Mouse (Mus musculus) midbrain, embryonic 11.5 days (tissue): ENCODE results near the gene Akap6. TPM values are rescaled to one million over a fixed set of nuclear protein-coding genes. Genes with fewer than 3 reads are reported as not detected.
A peak's percentile ranks its signal among the peaks of the same experiment; 100 is the strongest.

ENCODE experiments used
- ATAC-seq: fragments of 200-750 bp; cut with Nextera tagmentation; 2 replicates; pipeline ENCODE4 v1.8.0; 2017; ENCODE audit warnings: moderate TSS enrichment, moderate library complexity; ENCODE audit not compliant: low FRiP score
- DNase-seq: peaks from one replicate; pipeline ENCODE4 v3.0.0; 2015; ENCODE audit warnings: low spot score; ENCODE audit errors: missing footprints
- H3K27ac ChIP-seq: fragments of 300-500 bp; sonication (generic); 2 replicates; pipeline ENCODE4 v1.5.1; 2014; ENCODE audit warnings: low read depth, low read length
- H3K27me3 ChIP-seq: fragments of 300-500 bp; sonication (generic); 2 replicates; pipeline ENCODE4 v1.6.1; 2014; ENCODE audit warnings: mild to moderate bottlenecking, low read length, moderate library complexity, mixed read lengths; ENCODE audit not compliant: control insufficient read depth, insufficient read depth
- H3K36me3 ChIP-seq: fragments of 300-500 bp; sonication (generic); 2 replicates; pipeline ENCODE4 v1.6.1; 2014; ENCODE audit warnings: mild to moderate bottlenecking, low read length, moderate library complexity, mixed read lengths; ENCODE audit not compliant: control insufficient read depth, insufficient read depth
- H3K4me1 ChIP-seq: fragments of 300-500 bp; sonication (generic); 2 replicates; pipeline ENCODE4 v1.6.1; 2014; ENCODE audit warnings: low read length; ENCODE audit not compliant: control insufficient read depth, insufficient read depth
- H3K4me2 ChIP-seq: fragments of 300-500 bp; sonication (generic); 2 replicates; pipeline ENCODE4 v1.6.1; 2014; ENCODE audit warnings: mild to moderate bottlenecking, moderate library complexity
- H3K4me3 ChIP-seq: fragments of 300-500 bp; sonication (generic); 2 replicates; pipeline ENCODE4 v1.5.1; 2014; ENCODE audit warnings: low read depth, low read length
- H3K9ac ChIP-seq: fragments of 300-500 bp; sonication (generic); 2 replicates; pipeline ENCODE4 v1.6.1; 2014; ENCODE audit warnings: low read length
- H3K9me3 ChIP-seq: fragments of 300-500 bp; sonication (generic); 2 replicates; pipeline ENCODE4 v1.6.1; 2016; ENCODE audit warnings: low read length; ENCODE audit not compliant: control insufficient read depth
- WGBS: fragments of 180-500 bp; shearing (Covaris S2); extraction: QIAGEN DNeasy Blood & Tissue Kit; methylation state at CpG from one replicate; pipeline ENCODE4 v1.1.7; 2014; 5-methylcytosine and 5-hydroxymethylcytosine counted together
- polyA plus RNA-seq: library from polyadenylated mRNA; unstranded; fragments of >200 nt; fragmentation: Nextera tagmentation; extraction: Ambion mirVana; gene quantifications from 2 replicates; pipeline ENCODE4 v1.2.1, GENCODE M21; 2014

The Akap6 gene
- polyA plus RNA-seq, 1 experiment from 2014 or later: 16.5 TPM

DNA sequence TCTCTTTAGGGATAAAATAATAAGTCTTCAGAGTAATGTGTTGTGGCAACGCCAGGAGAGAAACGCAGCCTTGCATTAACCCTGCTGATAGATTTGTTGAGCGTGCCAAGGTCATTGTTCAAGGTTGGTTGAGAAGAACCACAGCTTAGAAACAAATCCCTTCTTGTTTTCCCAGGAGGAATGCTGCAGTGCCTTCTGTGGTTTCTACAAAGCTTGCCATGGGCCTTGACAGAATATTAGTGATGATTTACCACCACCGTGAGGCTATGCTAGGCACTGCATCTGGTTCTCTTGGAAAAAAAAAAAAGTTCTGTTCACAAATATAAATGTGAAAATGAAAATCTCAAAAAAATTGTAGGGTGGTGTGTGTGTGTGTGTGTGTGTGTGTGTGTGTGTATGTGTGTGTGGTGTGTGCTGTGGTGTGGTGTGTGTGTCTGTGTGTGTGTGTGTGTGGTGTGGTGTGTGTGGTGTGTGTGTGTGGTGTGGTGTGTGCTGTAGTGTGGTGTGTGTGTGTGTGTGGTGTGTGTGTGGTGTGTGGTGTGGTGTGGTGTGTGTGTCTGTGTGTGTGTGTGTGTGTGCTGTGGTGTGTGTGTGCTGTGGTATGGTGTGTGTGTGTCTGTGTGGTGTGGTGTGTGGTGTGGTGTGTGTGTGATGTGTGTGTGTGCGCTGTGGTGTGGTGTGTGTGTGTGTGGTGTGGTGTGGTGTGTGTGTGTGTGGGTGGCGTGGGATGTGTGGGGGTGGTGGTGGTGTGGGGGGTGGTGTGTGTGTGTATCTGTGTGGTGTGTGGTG is 196.7 kb downstream of the Akap6 start:
- 16% methylated on average over 4 of the region's 6 CpGs for WGBS
- Histone ChIP-seq H3K4me3 (no peak overlapping the region), H3K36me3 (no peaks in the 10 kb centered on the region), H3K4me2 (no peak overlapping the region), H3K4me1 (no peaks in the 10 kb centered on the region), H3K9me3 (no peaks in the 10 kb centered on the region), H3K27ac (no peak overlapping the region), H3K9ac (no peak overlapping the region), H3K27me3 (no peaks in the 10 kb centered on the region)
- DNase-seq (peak; percentile 94), ATAC-seq (peak; percentile 63; the same call in 1 of the 2 replicates)

DNA sequence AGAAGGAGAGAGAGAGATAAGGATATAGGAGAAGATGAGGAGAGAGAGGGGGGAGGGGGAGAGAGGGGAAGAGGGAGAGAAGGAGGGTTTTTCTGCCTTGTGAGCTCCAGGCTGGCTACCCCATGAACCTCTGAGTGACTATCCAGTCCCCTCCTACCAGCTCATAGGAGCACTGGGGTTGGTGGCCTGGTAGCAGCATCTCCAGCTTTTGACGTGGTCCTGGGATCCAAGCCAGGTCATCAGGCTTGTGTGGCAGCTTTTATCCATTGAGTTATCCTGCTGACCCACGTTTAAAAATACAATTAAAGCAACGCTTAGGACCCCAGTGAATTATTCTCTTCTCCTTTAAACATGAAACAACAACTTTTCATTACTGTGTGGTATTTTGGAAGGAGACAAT is 197.6 kb downstream of the Akap6 start:
- no peaks in the 10 kb centered on the region for H3K36me3 ChIP-seq
- no peak overlapping the region for H3K4me2 ChIP-seq
- DNase-seq: no peak
- H3K4me3 ChIP-seq: no peak overlapping the region
- H3K27me3 ChIP-seq: no peaks in the 10 kb centered on the region
- no peaks in the 10 kb centered on the region for H3K9me3 ChIP-seq
- H3K27ac ChIP-seq: no peak overlapping the region
- no peak overlapping the region for H3K9ac ChIP-seq
- ATAC-seq: no peak
- WGBS: 62% methylated on average over 3 of the region's 3 CpGs
- H3K4me1 ChIP-seq: no peaks in the 10 kb centered on the region

- no peaks in the 10 kb centered on the region for H3K27me3 ChIP-seq
- DNase-seq: no peak
- no peak overlapping the region for H3K4me2 ChIP-seq
- no peak overlapping the region for H3K9ac ChIP-seq
- ATAC-seq: no peak
- no peaks in the 10 kb centered on the region for H3K4me1 ChIP-seq
- no peak overlapping the region for H3K27ac ChIP-seq
- no peaks in the 10 kb centered on the region for H3K36me3 ChIP-seq
- H3K9me3 ChIP-seq: no peaks in the 10 kb centered on the region
- no peak overlapping the region for H3K4me3 ChIP-seq
- 91% methylated on average over 10 of the region's 10 CpGs for WGBS
Measured at GRCm38 (mm10) chr12:52898130-52898529, 198.9 kb downstream of the Akap6 start.

DNA sequence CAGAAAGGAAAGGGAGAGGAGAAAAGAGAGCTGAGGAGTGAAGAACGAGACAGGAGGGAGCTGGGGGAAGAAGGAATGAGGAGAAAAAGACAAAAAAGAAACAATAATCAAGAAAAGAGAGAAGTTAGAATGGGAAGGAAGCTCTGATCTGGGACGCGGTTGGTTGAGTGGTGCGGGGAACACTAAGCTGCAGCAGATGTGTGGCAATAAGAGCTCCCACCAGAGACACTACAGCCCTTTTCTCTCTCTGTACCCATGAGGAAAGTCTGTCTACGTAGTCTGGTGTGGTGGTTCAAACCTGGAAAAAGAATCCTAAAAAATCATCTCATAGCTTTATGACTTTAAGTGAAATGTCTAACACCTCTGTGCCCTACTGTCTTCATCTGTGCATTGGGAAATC is 204.9 kb downstream of the Akap6 start:
- Histone ChIP-seq H3K4me3 (no peak overlapping the region), H3K9me3 (no peaks in the 10 kb centered on the region), H3K4me2 (no peak overlapping the region), H3K9ac (no peak overlapping the region), H3K27me3 (no peaks in the 10 kb centered on the region), H3K27ac (no peak overlapping the region), H3K4me1 (no peaks in the 10 kb centered on the region), H3K36me3 (no peaks in the 10 kb centered on the region)
- ATAC-seq (no peak), DNase-seq (no peak)
- WGBS: 81% methylated on average over 5 of the region's 5 CpGs

DNA sequence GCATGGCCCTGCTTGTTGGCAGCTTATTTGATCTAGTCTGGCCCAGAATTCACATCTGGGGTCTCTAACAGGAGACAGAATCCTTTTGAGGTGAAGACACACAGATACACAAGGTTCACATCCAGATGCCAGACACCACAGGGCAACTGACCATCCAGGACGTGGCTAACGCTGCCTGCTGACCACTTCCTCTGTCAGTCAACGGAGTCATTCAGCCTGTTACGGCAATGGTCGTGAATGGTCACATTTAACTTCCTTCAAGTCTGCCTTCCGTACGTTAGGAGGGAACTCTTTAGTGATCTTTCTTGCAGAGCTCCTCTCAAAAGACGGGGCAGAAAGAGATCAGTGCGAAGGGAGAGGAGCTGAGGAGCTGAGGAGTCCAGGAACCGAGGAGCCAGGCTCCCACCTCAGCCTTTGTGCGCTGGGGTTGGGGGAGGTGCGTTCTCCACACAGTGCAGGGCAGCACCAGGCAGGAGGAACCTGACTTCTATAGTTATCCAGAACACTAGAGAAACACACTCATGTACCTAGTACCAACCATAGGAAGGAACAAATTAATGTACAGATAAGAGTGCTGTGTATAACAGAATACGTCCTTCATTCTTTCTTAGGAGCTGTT is 209.4 kb downstream of the Akap6 start:
- ATAC-seq: no peak
- 68% methylated on average over 13 of the region's 13 CpGs for WGBS

GRCm38 (mm10) chr12:52910345-52910744 is 211.2 kb downstream of the Akap6 start:
- no peak for DNase-seq
- no peaks in the 10 kb centered on the region for H3K4me1 ChIP-seq
- no peak for ATAC-seq
- no peak overlapping the region for H3K4me3 ChIP-seq
- WGBS: 83% methylated on average over 13 of the region's 13 CpGs
- H3K27me3 ChIP-seq: no peaks in the 10 kb centered on the region
- no peaks in the 10 kb centered on the region for H3K36me3 ChIP-seq
- no peak overlapping the region for H3K27ac ChIP-seq
- no peaks in the 10 kb centered on the region for H3K9me3 ChIP-seq
- no peak overlapping the region for H3K9ac ChIP-seq
- no peak overlapping the region for H3K4me2 ChIP-seq

More for the DNA sequence above, 209.4 kb downstream of the Akap6 start:
- Histone ChIP-seq H3K4me3 (no peak overlapping the region), H3K4me1 (no peaks in the 10 kb centered on the region), H3K4me2 (no peak overlapping the region), H3K9me3 (no peaks in the 10 kb centered on the region), H3K27me3 (no peaks in the 10 kb centered on the region), H3K9ac (no peak overlapping the region), H3K36me3 (no peaks in the 10 kb centered on the region), H3K27ac (no peak overlapping the region)
- DNase-seq: no peak

- Histone ChIP-seq H3K9ac (no peak overlapping the region), H3K4me1 (no peaks in the 10 kb centered on the region), H3K36me3 (no peaks in the 10 kb centered on the region), H3K27me3 (no peaks in the 10 kb centered on the region), H3K27ac (no peak overlapping the region), H3K4me3 (no peak overlapping the region), H3K4me2 (no peak overlapping the region), H3K9me3 (no peaks in the 10 kb centered on the region)
- 25% methylated on average over 8 of the region's 8 CpGs for WGBS
- DNase-seq (peak; percentile 98), ATAC-seq (no peak)
Measured at GRCm38 (mm10) chr12:52910819-52911218, 211.6 kb downstream of the Akap6 start.

DNA sequence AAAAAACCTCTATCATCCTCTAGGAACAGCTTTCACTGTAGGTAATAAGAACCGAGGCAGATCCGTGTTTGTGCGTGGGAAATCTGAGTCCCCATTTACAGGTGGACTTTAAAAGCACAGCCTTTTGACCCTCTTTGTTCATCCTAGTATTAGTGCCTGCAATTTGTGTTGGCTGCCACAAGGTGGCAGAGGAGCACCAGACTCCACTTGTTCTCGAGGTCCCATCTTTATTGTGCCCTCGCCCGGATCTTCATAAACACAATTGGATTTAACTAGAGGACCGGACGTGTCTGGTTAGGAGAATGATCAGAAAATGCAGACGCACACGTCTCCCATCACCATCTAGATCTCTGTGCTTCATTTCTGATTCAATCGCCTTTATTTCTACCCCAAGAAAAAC is 219.8 kb downstream of the Akap6 start:
- no peak overlapping the region for H3K27ac ChIP-seq
- no peak overlapping the region for H3K4me2 ChIP-seq

GRCm38 (mm10) chr12:52922510-52922909 is 223.3 kb downstream of the Akap6 start:
- Histone ChIP-seq H3K9ac (no peak overlapping the region), H3K4me1 (no peaks in the 10 kb centered on the region; the same call in 1 of the 2 replicates), H3K27me3 (no peaks in the 10 kb centered on the region), H3K27ac (no peak overlapping the region), H3K9me3 (no peaks in the 10 kb centered on the region), H3K36me3 (no peaks in the 10 kb centered on the region), H3K4me2 (no peak overlapping the region), H3K4me3 (no peak overlapping the region)
- ATAC-seq (no peak), DNase-seq (no peak)
- WGBS: 93% methylated on average over 6 of the region's 6 CpGs

More for the DNA sequence above, 219.8 kb downstream of the Akap6 start:
- DNase-seq (peak; percentile 91), ATAC-seq (no peak)
- no peaks in the 10 kb centered on the region for H3K27me3 ChIP-seq
- no peak overlapping the region for H3K9ac ChIP-seq
- no peaks in the 10 kb centered on the region for H3K36me3 ChIP-seq
- whole genome bisulfite sequencing: 27% methylated on average over 11 of the region's 11 CpGs
- H3K9me3 ChIP-seq: no peaks in the 10 kb centered on the region
- no peaks in the 10 kb centered on the region; the same call in 1 of the 2 replicates for H3K4me1 ChIP-seq
- no peak overlapping the region for H3K4me3 ChIP-seq
